Mouse (Mus musculus) MEL (cell line): ENCODE results near the gene Vat1.

Experiments
- GABPA ChIP-seq: IDR thresholded peaks from 2 replicates; pipeline ENCODE4 v1.6.1; 2012; ENCODE audit warnings: low read depth, mild to moderate bottlenecking, inconsistent platforms, low read length, improper control_type of control experiment, moderate library complexity
- POLR2A ChIP-seq, 2 experiments: IDR thresholded peaks; 2 replicates each; pipeline ENCODE4 v1.6.1; 2011 to 2012; ENCODE audit warnings: low read length in 2 of 2, mild to moderate bottlenecking in 2 of 2, control low read depth in 1 of 2, improper control_type of control experiment in 1 of 2, low read depth in 1 of 2, moderate library complexity in 1 of 2; ENCODE audit not compliant: control insufficient read depth in 1 of 2, insufficient read depth in 1 of 2, poor library complexity in 1 of 2
- RAD21 ChIP-seq: IDR thresholded peaks from 2 replicates; pipeline ENCODE4 v1.6.1; 2011; ENCODE audit warnings: mild to moderate bottlenecking, low read depth, low read length, improper control_type of control experiment
- ZC3H11A ChIP-seq: IDR thresholded peaks from 2 replicates; pipeline ENCODE4 v1.6.1; 2012; ENCODE audit warnings: low read depth, mild to moderate bottlenecking, inconsistent platforms, low read length, improper control_type of control experiment

DNA sequence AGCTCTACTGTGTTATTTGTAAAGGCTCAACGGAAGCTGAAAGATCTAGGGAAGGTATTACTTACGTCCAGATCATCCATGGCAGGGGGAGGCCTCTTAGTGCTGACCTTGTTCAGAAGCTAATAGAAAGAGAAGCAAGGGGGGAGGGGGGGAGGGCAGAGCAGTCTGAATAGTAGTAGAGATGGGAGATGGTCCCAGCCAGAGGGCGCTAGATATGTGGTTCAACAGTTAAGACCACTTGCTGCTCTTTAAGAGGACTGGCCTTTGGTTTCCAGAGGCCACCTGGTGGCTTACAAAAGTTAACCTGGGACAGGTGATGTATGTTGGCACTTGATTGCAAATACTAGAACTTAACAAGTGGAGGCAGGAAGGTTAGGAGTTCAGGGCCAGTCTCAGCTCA is 46.4 kb downstream of the Vat1 start:
- TF ChIP-seq POLR2A (IDR thresholded peaks at IDR 0.05; ENCODE audit: control insufficient read depth in 1 of 2, insufficient read depth in 1 of 2, low read depth in 1 of 2, low read length in 2 of 2, poor library complexity in 1 of 2) (no peak), RAD21 (no peak; the same call in 1 of the 2 replicates), ZC3H11A (no peak), GABPA (no peak)
